Mouse (Mus musculus) urinary bladder, postnatal 25 days (tissue): Measurements from ENCODE around the gene Arhgap42.

ENCODE experiments used
- DNase-seq: peaks from one replicate; pipeline ENCODE4 v3.0.0; 2022; ENCODE audit warnings: low spot score

The Arhgap42 gene

GRCm38 (mm10) chr9:9143102-9143501 is 95.8 kb downstream of the Arhgap42 start:
- DNase-seq = no peak

- DNase-seq = no peak
Measured at GRCm38 (mm10) chr9:9142561-9142960, 96.3 kb downstream of the Arhgap42 start.

- DNase-seq = no peak
Measured at GRCm38 (mm10) chr9:9142144-9142543, 96.8 kb downstream of the Arhgap42 start.

GRCm38 (mm10) chr9:9128996-9129694 is 109.8 kb downstream of the Arhgap42 start:
- no peak for DNase-seq

GRCm38 (mm10) chr9:9127041-9127755 is 111.7 kb downstream of the Arhgap42 start:
- no peak for DNase-seq

GRCm38 (mm10) chr9:9124156-9124555 is 114.7 kb downstream of the Arhgap42 start:
- no peak for DNase-seq

- DNase-seq = no peak
Measured at GRCm38 (mm10) chr9:9114266-9114665, 124.6 kb downstream of the Arhgap42 start.

- DNase-seq = no peak
Measured at GRCm38 (mm10) chr9:9113847-9114246, 125.1 kb downstream of the Arhgap42 start.

GRCm38 (mm10) chr9:9112921-9113320 is 126.0 kb downstream of the Arhgap42 start:
- DNase-seq = no peak

GRCm38 (mm10) chr9:9107697-9108096 is 131.2 kb downstream of the Arhgap42 start:
- no peak for DNase-seq

- no peak for DNase-seq
Measured at GRCm38 (mm10) chr9:9104761-9105160, 134.1 kb downstream of the Arhgap42 start.

- DNase-seq = no peak
Measured at GRCm38 (mm10) chr9:9102158-9102514, 136.8 kb downstream of the Arhgap42 start.

GRCm38 (mm10) chr9:9101482-9102157 is 137.3 kb downstream of the Arhgap42 start:
- DNase-seq = no peak

GRCm38 (mm10) chr9:9101055-9101454 is 137.8 kb downstream of the Arhgap42 start:
- DNase-seq = no peak

- DNase-seq = no peak
Measured at GRCm38 (mm10) chr9:9097835-9098234, 141.1 kb downstream of the Arhgap42 start.

- no peak for DNase-seq
Measured at GRCm38 (mm10) chr9:9096761-9097160, 142.1 kb downstream of the Arhgap42 start.

- DNase-seq = no peak
Measured at GRCm38 (mm10) chr9:9093096-9093495, 145.8 kb downstream of the Arhgap42 start.

GRCm38 (mm10) chr9:9083441-9083840 is 155.5 kb downstream of the Arhgap42 start:
- DNase-seq = peak; percentile 18

- no peak for DNase-seq
Measured at GRCm38 (mm10) chr9:9052920-9053319, 186.0 kb downstream of the Arhgap42 start.

GRCm38 (mm10) chr9:9051184-9051583 is 187.7 kb downstream of the Arhgap42 start:
- no peak for DNase-seq

GRCm38 (mm10) chr9:9049202-9049601 is 189.7 kb downstream of the Arhgap42 start:
- peak; percentile 15 for DNase-seq

GRCm38 (mm10) chr9:9041009-9041408 is 197.9 kb downstream of the Arhgap42 start:
- no peak for DNase-seq

GRCm38 (mm10) chr9:9037017-9037671 is 201.8 kb downstream of the Arhgap42 start:
- DNase-seq = no peak
